Mouse (Mus musculus): ENCODE measurements around the gene Wfdc21. TPM values are rescaled to one million over a fixed set of nuclear protein-coding genes. Genes with fewer than 3 reads are reported as not detected.

The Wfdc21 gene
- polyA plus RNA-seq, 1 experiment from 2014 or later, result not detected

DNA sequence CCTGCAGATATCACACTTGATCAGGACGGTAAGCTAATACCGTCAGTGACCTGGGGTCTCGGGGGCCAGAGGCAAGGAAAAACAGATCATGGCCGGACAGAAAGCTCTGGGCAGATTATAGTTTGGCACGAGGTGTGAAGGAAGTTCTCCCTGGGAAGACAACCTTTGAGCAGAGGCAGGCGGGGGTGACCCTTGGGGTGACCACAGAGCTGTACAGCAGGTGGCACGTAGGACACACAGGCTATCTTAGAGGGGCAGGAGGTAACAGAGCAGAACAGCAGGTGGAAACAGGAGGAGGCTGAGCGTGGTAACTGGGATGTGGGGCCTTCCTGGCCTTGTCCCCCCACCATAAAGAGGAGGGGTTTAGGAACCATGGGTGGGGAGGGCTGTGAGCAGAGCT, 41.6 kb downstream of the Wfdc21 start:
- 80% methylated on average over 8 of the region's 8 CpGs for WGBS
- H3K9me3 ChIP-seq, result no peaks in the 10 kb centered on the region
- ATAC-seq (ENCODE audit: low FRiP score, low read depth), result no peak

DNA sequence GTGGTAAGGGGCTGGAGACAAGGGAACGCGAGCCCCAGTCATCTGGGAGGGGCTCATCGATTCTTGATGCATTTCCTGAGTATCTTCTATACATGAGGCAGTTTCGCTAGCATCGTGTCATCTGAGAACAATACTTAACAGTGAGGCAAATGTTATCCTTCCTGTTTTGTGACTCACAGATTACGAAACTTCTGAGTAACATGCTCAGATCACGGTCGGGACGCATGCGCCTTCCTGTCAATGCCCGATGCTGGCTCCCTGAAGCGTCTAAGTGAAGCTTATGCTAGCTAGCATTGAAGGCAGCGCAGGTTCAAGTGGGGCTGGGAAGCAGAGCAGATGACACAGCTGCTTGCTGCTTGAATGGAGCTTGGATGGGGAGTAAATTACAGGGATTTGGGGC, 42.5 kb downstream of the Wfdc21 start:
- no peaks in the 10 kb centered on the region for H3K27me3 ChIP-seq
- no peak overlapping the region for H3K4me3 ChIP-seq
- H3K9ac ChIP-seq, result no peak overlapping the region
- no peaks in the 10 kb centered on the region for H3K9me3 ChIP-seq
- 75% methylated on average over 13 of the region's 13 CpGs for WGBS
- no peak overlapping the region for H3K27ac ChIP-seq (replicated peaks)
- no peaks in the 10 kb centered on the region; the same call in 1 of the 2 replicates for H3K36me3 ChIP-seq
- no peaks in the 10 kb centered on the region for H3K4me1 ChIP-seq (replicated peaks)
- H3K4me2 ChIP-seq, result no peak overlapping the region
- ATAC-seq (ENCODE audit: low FRiP score, low read depth), result no peak

More for the DNA sequence above, 41.6 kb downstream of the Wfdc21 start:
- no peaks in the 10 kb centered on the region for H3K27me3 ChIP-seq
- no peak overlapping the region for H3K27ac ChIP-seq (replicated peaks)
- H3K36me3 ChIP-seq, result peaks cover 2% of the 10 kb centered on the region; the same call in 1 of the 2 replicates
- H3K4me2 ChIP-seq, result no peak overlapping the region
- no peaks in the 10 kb centered on the region for H3K4me1 ChIP-seq (replicated peaks)
- H3K4me3 ChIP-seq, result no peak overlapping the region
- no peak overlapping the region for H3K9ac ChIP-seq

DNA sequence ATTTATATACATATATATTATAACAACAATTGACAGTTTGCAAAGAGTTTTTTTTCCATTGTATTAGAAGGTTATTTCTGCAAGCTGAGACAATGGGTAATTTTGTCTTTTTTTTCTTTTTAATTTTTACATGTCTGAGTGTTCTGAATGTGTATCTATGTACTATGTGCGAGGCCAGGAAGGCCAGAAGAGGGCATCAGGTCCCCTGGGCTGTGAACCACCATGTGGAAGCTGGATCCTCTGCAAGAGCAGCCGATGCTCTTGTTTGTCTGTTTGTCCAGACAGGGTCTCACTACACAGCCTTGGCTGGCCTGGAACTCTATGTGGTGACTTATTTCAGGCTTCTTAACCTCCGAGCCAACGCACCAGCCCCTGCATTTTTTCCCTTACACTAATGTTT, 44.4 kb downstream of the Wfdc21 start:
- no peaks in the 10 kb centered on the region for H3K9me3 ChIP-seq
- H3K27me3 ChIP-seq, result no peaks in the 10 kb centered on the region
- no peak for ATAC-seq (ENCODE audit: low FRiP score, low read depth)
- WGBS, result 82% methylated on average over 4 of the region's 4 CpGs
- H3K4me2 ChIP-seq, result no peak overlapping the region
- H3K9ac ChIP-seq, result no peak overlapping the region
- no peak overlapping the region for H3K27ac ChIP-seq (replicated peaks)
- no peaks in the 10 kb centered on the region; the same call in 1 of the 2 replicates for H3K36me3 ChIP-seq
- H3K4me1 ChIP-seq (replicated peaks), result no peaks in the 10 kb centered on the region
- no peak overlapping the region for H3K4me3 ChIP-seq

DNA sequence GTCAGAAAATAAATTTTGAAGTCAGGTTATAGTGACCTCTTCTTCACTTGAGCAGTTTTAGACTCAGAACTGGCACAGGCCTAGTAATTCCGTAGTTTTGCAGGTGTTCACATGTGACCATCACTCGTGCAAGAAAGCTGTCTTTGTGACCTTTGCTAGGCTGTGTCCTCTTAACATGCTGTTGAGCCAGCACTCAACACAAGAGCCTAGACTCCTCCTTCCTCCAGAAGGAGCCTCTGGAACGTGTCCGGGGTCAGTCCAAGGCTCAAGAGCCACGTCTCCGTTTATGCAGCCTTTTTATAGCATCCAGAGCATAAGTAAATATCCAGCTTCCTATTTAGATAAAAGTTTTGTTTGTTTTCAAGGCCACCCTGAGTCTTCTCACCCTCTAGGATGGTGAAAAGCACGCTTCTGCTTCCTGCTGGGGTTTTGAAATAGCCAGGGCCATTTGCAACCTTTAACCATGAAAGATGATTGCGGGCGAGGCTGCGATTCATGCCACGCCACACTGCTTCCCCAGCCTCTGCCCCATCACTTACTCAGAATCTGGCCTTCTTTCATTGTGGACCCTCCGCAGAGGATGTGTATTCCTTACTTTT, 45.7 kb downstream of the Wfdc21 start:
- Histone ChIP-seq H3K36me3 (no peaks in the 10 kb centered on the region), H3K9ac (no peak overlapping the region), H3K4me1 (replicated peaks) (no peaks in the 10 kb centered on the region), H3K27ac (replicated peaks) (no peak overlapping the region), H3K27me3 (no peaks in the 10 kb centered on the region), H3K4me2 (no peak overlapping the region), H3K4me3 (no peak overlapping the region), H3K9me3 (no peaks in the 10 kb centered on the region)
- 83% methylated on average over 12 of the region's 12 CpGs for WGBS
- no peak for ATAC-seq (ENCODE audit: low FRiP score, low read depth)

GRCm38 (mm10) chr11:83793264-83793663, 46.5 kb downstream of the Wfdc21 start:
- no peak overlapping the region for H3K4me3 ChIP-seq
- no peak overlapping the region for H3K4me2 ChIP-seq
- H3K9me3 ChIP-seq, result no peaks in the 10 kb centered on the region
- no peak overlapping the region for H3K27ac ChIP-seq (replicated peaks)
- WGBS, result 83% methylated on average over 14 of the region's 14 CpGs
- no peaks in the 10 kb centered on the region for H3K27me3 ChIP-seq
- H3K36me3 ChIP-seq, result no peaks in the 10 kb centered on the region
- no peaks in the 10 kb centered on the region for H3K4me1 ChIP-seq (replicated peaks)
- H3K9ac ChIP-seq, result no peak overlapping the region
- no peak for ATAC-seq (ENCODE audit: low FRiP score, low read depth)

DNA sequence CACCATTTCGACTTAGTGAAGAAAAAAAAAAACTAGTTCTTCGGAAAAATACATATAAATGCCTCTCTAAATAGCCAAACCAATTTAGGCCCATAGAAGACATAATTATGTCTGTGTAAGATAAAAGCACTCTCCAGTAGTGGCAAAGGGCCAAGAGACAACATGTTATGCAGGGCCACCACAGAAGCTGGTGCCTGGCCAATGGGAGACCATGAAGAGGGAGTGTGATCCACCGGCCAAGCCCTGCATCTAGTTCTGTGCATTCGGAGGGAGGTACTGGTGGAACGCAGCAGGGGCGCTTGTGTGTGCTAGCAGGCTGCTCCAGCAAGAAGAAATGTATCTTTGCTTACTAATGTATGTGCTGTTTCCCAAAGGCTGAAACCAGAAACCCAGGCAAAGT, 49.4 kb downstream of the Wfdc21 start:
- H3K4me1 ChIP-seq (replicated peaks), result no peaks in the 10 kb centered on the region
- H3K9me3 ChIP-seq, result no peaks in the 10 kb centered on the region
- no peak for ATAC-seq (ENCODE audit: low FRiP score, low read depth)
- no peaks in the 10 kb centered on the region for H3K36me3 ChIP-seq
- H3K27ac ChIP-seq (replicated peaks), result no peak overlapping the region
- no peak overlapping the region for H3K4me3 ChIP-seq
- H3K9ac ChIP-seq, result no peak overlapping the region
- 71% methylated on average over 6 of the region's 6 CpGs for WGBS
- no peak overlapping the region for H3K4me2 ChIP-seq
- H3K27me3 ChIP-seq, result no peaks in the 10 kb centered on the region

- Histone ChIP-seq H3K4me2 (no peak overlapping the region), H3K27me3 (no peaks in the 10 kb centered on the region), H3K9ac (no peak overlapping the region), H3K4me1 (replicated peaks) (no peaks in the 10 kb centered on the region), H3K27ac (replicated peaks) (no peak overlapping the region), H3K36me3 (no peaks in the 10 kb centered on the region), H3K9me3 (no peaks in the 10 kb centered on the region), H3K4me3 (no peak overlapping the region)
- 78% methylated on average over 10 of the region's 10 CpGs for WGBS
- ATAC-seq (ENCODE audit: low FRiP score, low read depth), result no peak
Observed at GRCm38 (mm10) chr11:83796980-83797608, 50.4 kb downstream of the Wfdc21 start.

GRCm38 (mm10) chr11:83799871-83800430, 53.2 kb downstream of the Wfdc21 start:
- 73% methylated on average over 12 of the region's 12 CpGs for WGBS
- no peak overlapping the region for H3K27ac ChIP-seq (replicated peaks)
- H3K9me3 ChIP-seq, result no peaks in the 10 kb centered on the region
- H3K36me3 ChIP-seq, result no peaks in the 10 kb centered on the region
- no peak overlapping the region for H3K4me2 ChIP-seq
- H3K4me3 ChIP-seq, result no peak overlapping the region
- ATAC-seq (ENCODE audit: low FRiP score, low read depth), result no peak
- H3K27me3 ChIP-seq, result no peaks in the 10 kb centered on the region
- no peak overlapping the region for H3K9ac ChIP-seq
- no peaks in the 10 kb centered on the region for H3K4me1 ChIP-seq (replicated peaks)

DNA sequence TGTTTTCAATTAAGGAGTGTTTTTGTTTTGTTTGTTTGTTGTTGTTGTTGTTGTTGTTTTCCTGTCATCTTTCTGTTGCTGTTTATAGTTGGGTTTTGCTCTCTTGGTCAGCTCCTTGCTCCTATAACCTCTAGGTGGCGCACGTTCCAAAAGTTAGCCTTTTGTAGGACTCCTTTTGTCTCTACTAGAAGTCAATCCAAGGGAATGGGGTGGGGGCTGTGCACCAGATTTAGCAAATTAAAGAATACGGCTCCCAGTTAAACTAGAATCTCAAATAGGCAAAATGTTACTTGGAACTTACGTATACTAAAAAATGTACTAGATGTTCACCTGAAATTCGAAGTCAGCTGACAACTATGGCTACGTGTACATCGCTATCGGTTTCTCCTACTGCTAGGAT, 55.4 kb downstream of the Wfdc21 start:
- Histone ChIP-seq H3K27ac (replicated peaks) (no peak overlapping the region), H3K9me3 (no peaks in the 10 kb centered on the region), H3K27me3 (no peaks in the 10 kb centered on the region), H3K4me3 (no peak overlapping the region), H3K36me3 (no peaks in the 10 kb centered on the region), H3K9ac (no peak overlapping the region), H3K4me2 (no peak overlapping the region), H3K4me1 (replicated peaks) (no peaks in the 10 kb centered on the region)
- 68% methylated on average over 8 of the region's 8 CpGs for WGBS
- ATAC-seq (ENCODE audit: low FRiP score, low read depth), result no peak

Other genes starting within 250 kb of the Wfdc21 start
- gene Heatr9, start 224.8 kb upstream of the Wfdc21 start, polyA plus RNA-seq (2015; fragmentation: Nextera tagmentation; extraction: Ambion mirVana), result not detected in 2 replicates
- gene Ccl5, start 216.4 kb upstream of the Wfdc21 start, polyA plus RNA-seq (2015; fragmentation: Nextera tagmentation; extraction: Ambion mirVana), result 1.3 TPM in 1 of 2 replicates, not detected in the other
- 3.0 and 3.9 TPM in 2 replicates for gene Ccl9, start 168.3 kb upstream of the Wfdc21 start, polyA plus RNA-seq (2015; fragmentation: Nextera tagmentation; extraction: Ambion mirVana)
- 2.7 and 4.6 TPM in 2 replicates for gene Ccl6, start 153.9 kb upstream of the Wfdc21 start, polyA plus RNA-seq (2015; fragmentation: Nextera tagmentation; extraction: Ambion mirVana)
- gene Rpl9-ps1, start 101.3 kb upstream of the Wfdc21 start, polyA plus RNA-seq (2015; fragmentation: Nextera tagmentation; extraction: Ambion mirVana), result not detected in 2 replicates
- gene Ccl3, start 97.6 kb upstream of the Wfdc21 start, polyA plus RNA-seq (2015; fragmentation: Nextera tagmentation; extraction: Ambion mirVana), result 0.94 and 1.8 TPM in 2 replicates
- 0.80 and 2.0 TPM in 2 replicates for gene Ccl4, start 84.4 kb upstream of the Wfdc21 start, polyA plus RNA-seq (2015; fragmentation: Nextera tagmentation; extraction: Ambion mirVana)
- gene Wfdc17, start 42.9 kb upstream of the Wfdc21 start, polyA plus RNA-seq (2015; fragmentation: Nextera tagmentation; extraction: Ambion mirVana), result 1.00 and 1.0 TPM in 2 replicates
- not detected in 2 replicates for gene Wfdc18, start 37.9 kb upstream of the Wfdc21 start, polyA plus RNA-seq (2015; fragmentation: Nextera tagmentation; extraction: Ambion mirVana)
- gene Heatr6, start 6.8 kb downstream of the Wfdc21 start, polyA plus RNA-seq (2015; fragmentation: Nextera tagmentation; extraction: Ambion mirVana), result 31.3 and 32.7 TPM in 2 replicates
- gene Hnf1b, start 103.1 kb downstream of the Wfdc21 start, polyA plus RNA-seq (2015; fragmentation: Nextera tagmentation; extraction: Ambion mirVana), result 0.20 and 0.26 TPM in 2 replicates
- 20.9 and 21.3 TPM in 2 replicates for gene Ddx52, start 195.1 kb downstream of the Wfdc21 start, polyA plus RNA-seq (2015; fragmentation: Nextera tagmentation; extraction: Ambion mirVana)
- 23.0 and 24.4 TPM in 2 replicates for gene Synrg, start 217.5 kb downstream of the Wfdc21 start, polyA plus RNA-seq (2015; fragmentation: Nextera tagmentation; extraction: Ambion mirVana)